Mouse (Mus musculus): ENCODE measurements around the gene Bloc1s5.

The Bloc1s5 gene

DNA sequence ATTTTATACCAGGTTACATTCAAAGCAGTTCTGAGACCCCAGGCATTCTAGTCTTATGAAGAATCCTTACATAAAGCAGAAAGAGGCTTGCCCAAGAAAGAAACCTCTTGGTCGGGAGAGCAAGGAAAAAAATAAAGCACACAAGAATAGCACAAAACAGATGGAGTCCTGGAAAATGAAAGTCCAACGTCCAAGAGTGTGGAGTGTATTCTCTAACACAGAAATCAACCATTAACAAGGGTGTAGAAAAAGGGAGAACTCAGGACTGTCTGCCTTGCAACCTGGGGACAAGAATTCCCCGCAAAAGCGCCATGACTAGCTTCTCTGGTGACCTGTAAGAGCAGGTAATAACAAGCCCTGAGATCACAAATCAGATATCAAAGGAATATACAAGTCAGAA lies 69.7 kb downstream of the Bloc1s5 start:
- DNase-seq (ENCODE audit: low spot score in 2 of 2), result no peak

DNA sequence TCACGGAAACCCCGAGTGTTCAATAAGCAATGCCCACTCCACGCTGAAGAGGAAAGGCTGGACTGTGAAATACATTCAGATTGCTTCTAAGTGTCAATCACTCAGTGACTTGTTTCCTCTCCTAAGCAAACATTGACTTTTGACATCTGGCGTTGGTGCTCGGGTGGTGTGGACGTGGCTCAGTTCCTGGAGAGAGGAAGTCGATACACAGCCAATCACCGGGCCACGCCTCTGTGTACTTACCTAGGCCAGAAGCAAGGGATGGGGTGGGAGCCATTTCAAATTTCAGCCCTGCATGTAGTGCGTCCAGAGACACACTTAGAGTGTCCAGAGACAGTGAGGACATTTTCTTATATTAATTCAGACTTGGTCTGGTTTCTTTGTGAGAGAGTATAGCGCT lies 80.3 kb downstream of the Bloc1s5 start:
- DNase-seq (ENCODE audit: low spot score in 2 of 2), result no peak

GRCm38 (mm10) chr13:38554210-38554609 lies 80.7 kb downstream of the Bloc1s5 start:
- no peak for DNase-seq (ENCODE audit: low spot score in 2 of 2)

- DNase-seq (ENCODE audit: low spot score in 2 of 2), result no peak
Observed at GRCm38 (mm10) chr13:38548681-38549080, 86.2 kb downstream of the Bloc1s5 start.

GRCm38 (mm10) chr13:38547717-38548116 lies 87.2 kb downstream of the Bloc1s5 start:
- DNase-seq (ENCODE audit: low spot score in 2 of 2), result no peak

- peak in 1 of 2 experiments; percentile 14 for DNase-seq (ENCODE audit: low spot score in 2 of 2)
Observed at GRCm38 (mm10) chr13:38546754-38547153, 88.2 kb downstream of the Bloc1s5 start.

GRCm38 (mm10) chr13:38545460-38545859 lies 89.4 kb downstream of the Bloc1s5 start:
- DNase-seq (ENCODE audit: low spot score in 2 of 2), result no peak

DNA sequence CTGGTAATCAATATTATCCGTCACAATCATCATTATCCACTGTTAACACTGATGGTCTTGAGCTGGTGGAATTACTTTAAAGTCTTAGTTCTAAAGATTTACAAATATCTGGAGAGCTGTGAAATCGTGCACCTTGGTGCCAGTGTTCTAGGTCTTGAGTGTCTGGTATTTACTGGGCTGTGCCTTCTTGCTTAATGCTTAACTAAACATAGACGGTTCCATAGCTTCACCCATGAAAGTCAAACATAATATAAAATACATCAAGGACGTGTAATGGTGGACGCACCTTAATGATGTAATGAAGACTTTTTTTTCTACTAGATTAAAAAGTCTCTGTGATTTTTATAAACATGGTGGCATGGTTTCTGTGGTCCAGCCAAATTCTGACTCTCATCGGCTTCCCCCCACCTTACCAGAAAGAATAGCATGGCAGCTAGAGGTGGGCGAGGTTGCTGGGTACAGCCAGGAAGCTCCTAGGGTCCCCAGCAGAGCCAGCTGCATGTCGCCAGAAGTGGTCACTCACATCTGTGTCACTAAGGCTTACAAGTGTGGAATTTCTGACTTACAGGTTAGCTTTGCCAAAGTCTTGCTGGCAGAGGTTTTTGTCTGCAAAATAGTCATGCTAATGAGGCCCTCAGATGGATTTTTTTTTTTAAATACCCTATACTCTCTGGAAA lies 90.0 kb downstream of the Bloc1s5 start:
- no peak for DNase-seq (ENCODE audit: low spot score in 2 of 2)

DNA sequence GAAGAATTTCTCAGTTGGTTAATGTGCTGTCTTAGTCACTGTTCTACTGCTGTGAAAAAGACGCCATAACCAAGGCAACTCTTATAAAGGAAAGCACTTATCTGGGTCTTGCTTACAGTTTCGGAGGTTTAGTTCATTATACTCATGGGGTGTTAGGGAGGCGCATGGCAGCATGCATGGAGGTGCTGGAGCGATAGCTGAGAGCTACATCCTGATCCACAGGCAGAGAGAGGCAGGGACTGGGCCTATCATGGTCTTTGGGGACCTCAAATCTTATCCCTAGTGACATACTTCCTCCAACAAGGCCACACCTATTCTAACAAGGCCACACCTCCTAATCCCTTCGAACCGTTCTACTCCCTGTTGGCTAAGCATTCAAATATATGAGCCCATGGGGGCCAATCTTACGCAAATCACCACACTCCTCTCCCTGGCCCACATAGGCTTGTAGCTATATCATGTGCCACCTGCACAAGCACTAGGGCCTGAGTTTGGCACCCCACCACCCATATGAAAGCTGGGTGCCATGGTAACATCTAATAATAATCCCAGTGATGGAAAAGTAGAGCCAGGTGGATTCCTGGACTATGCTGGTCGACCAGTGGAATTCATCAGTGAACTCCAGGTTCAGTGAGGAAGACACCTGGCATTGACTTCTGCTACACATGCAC lies 91.3 kb downstream of the Bloc1s5 start:
- DNase-seq (ENCODE audit: low spot score in 2 of 2), result no peak

Data from thymus, postnatal 10 days (tissue).